Mouse (Mus musculus) ES-CJ7 (cell line): ENCODE measurements around the gene Itih4.

ENCODE experiments used
- DNase-seq: peaks from one replicate; pipeline ENCODE4 v3.0.0; 2011; ENCODE audit warnings: low read depth, low spot score

The Itih4 gene

DNA sequence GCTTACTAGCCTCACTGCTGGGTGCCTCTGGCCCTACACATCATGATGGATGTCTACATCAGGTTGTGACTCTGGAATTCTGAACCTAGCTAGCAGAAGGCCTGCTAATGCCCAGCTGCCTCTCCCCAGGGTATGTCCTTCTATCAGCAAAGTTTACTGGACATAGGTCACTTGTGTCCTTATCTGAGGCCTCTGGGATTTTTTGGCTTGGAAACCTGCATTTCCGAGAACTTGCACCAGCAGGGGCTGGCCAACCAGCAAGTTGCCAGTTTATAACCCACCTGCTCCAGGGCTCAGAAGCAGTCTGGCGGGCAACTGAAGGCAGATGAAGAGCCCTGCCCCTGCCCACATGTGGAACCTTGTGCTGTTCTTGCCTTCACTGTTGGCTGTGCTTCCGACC is at the start of gene Itih4:
Itih4 (plus strand) TSS at position 273 of the 400 bp plus-strand sequence.
- no peak for DNase-seq

DNA sequence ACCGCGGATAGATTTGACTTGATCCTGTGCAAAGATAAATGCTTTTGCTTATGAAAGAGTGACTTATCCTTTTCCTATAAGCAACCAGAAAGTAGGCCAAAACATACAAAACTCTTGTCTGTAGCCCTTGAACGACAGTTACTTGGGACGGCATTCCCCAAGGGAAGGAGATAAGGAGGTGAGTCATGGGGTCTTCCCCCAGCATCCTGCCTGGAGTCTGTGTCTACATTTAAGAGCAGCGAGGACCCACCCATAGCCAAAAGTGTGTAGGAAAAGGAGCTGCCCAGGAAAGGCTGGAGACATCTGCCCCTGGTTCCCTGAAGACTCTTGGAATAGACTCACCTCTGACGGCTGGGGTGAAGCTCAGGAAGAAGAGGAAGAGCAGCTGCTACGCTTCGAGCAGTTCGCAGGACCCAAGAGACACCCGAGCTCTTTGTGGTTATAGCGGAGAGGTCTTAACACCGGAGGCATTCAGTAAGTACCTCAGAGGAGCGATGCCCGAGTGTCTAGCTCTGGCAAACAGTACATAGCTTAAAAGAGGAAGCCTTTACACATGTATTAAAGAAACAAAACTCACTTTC is 48.8 kb upstream of the Itih4 start:
- no peak for DNase-seq

DNA sequence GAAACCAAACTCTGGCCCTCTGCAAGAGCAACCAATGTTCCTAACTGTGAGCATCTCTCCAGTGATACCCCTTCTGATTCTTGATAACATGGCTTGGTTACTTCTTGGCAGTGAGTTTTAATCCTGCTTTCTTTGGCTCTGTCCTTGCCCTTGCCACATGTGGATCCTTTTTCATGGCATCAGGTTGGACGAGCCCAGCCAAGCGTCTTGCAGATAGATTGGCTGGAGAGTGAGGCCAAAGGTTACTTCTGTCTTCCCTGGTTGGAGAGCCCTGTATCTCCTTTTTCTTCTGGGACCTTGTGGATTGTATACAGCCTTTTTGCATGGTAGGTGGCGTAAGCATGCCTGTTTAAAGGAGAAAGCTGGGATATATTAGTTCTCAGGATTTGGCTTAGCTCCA is 42.6 kb upstream of the Itih4 start:
- DNase-seq = no peak

DNA sequence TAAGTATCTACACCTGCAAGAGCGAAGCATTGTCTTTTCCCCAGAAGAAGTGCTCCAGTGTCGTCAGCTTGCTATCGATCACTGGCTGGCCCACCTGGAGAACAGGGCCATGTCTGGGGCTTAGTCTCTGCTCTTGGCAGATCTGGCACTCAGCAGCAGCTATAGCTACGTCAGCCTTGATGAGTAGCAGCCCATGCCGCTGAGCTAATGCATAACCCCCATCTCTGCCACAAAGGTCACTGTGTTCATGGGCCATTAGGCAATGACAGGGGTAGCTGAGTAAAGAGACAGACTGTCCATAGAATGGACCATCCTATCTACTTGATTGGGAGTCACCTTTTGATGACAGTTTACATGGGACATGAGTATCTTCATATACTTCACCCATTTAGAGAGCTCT is 35.8 kb upstream of the Itih4 start:
- DNase-seq = no peak

DNA sequence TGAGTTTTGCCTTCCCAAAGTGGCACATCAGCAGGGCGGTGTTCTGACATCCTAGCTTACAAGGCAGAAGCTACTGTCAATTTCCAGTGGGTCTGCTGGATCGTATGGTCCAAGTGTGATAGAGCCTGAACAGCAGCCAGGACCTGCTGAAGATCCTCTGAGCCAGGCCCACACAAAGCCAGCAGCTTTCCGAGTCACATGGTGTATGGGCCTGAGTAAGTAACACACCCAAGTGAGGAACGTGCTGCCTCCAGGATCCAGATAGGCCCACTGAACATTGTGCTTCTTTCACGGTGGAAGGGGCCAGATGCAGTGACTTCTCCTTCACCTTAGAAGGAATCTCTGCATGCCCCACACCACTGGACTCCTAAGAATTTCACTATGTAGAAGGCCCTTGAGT is 34.0 kb upstream of the Itih4 start:
- DNase-seq = no peak

DNA sequence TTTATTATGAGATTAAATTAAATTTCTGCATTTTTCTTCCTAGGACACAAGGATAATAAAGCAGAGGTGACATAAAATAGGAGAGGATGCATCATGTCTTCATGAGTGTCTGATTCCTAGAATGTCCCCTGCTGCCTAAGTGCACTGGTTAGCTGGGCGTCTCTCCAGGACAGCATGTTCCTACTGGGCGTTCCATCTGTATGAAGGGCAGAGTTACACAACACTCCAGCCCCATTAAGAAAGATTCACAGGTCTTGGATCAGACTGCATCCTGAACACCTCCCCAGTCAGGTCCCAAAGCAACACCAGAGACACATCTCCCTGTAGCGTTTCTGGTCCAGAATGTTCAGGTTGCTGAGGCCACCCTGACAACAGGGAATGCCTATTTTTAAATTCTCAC is 31.0 kb upstream of the Itih4 start:
- DNase-seq = no peak

DNA sequence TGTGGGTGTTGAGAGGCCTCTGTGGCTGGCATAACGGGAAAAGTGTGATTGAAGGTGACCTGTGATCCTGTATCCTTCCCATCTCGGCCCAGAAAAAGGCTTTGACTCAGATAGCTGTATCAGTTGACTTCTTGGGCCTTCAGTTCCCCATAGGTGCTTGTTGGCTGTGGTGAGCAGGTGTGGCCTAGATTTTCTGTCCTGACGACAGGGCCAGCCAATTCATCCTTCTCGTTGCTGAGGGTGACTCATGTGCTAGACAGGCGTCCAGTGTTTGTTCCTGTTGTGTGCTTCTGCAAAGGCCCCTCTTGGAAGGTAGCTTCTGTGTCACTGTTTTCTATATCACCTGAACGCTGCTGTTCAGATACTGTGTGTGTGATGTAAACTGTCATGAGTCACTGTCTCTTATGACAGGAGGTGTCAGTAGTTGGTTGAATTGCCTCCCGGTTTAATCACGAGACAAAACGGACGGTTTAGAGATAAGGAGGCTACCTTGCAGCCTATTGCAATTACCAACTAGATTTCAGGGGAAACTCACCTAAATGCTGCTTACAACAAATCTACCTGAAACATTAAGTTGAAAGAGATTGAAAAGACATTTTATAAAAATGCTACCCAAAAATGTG is 29.3 kb upstream of the Itih4 start:
- no peak for DNase-seq

DNA sequence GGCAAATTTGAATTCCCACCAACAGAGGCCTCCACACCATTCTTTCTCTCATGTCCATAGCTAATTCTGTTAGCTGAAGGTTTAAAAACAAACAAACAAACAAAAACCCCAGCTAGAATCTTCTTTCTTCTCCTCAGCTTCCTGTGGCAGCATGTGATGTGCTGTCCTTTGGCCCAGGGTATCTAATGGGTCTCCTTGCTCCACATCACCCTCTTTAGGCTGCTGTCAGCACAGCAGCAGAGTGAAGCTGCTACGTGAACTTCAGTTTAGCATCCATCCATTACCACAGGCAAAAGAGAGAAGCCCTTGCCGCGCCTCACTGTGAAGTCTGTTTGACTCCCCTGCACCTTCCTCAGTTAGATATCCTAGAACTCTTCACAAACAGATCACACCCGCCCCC is 28.3 kb upstream of the Itih4 start:
- peak; percentile 59 for DNase-seq

DNA sequence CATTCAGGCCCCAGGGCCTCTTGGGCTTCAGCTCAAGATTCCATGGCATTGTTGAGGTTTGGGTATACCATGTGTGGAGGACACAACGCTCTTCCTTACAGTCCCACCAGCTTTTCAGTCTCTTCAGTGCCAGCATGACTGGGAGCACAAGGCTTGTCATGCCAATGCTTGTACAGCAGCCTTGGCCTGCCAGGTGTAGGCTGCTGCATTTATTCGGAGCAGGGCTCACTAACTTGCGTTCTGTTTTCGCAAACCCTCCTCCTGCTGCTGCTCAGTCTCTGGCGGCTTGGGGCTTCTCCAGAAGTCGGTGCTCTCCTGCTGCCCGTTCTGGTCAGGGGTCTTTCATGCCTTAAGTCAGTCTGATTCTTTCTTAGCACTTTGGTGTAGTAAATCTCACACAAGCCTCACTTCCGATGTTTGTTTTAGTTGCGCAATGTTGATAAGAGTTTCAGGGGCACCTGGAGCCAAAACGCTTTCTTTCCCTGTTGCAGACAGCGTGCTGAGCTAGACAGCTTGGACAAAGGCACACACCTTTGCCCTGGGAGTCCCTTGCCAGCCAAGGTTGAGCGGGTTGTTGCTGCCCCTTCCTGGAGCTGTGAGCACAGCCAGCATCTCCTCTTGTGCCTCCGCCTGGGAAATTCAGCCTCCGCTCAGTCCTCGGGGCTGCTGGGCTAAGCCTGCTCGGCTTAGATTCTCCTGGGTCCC is 24.7 kb upstream of the Itih4 start:
- DNase-seq = no peak

DNA sequence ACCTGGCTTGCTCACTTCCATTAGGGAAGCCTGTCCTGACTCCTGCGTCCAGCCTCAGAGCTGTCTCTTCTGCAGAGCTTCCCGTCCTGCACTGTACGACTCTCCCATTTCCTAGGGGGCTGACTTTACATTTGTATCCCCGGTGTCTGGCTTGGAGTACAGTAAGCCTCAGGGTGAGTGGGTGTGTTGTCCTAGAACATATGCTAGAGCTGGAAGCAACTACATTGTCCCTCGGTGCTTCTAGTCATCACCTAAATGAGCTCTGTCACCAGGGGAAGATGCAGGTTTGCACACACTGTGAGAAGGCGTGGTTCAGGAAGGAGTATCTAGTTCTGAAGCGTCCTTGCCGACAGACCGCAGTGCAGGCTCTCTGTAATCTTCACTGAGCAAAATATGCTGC is 23.9 kb upstream of the Itih4 start:
- no peak for DNase-seq

DNA sequence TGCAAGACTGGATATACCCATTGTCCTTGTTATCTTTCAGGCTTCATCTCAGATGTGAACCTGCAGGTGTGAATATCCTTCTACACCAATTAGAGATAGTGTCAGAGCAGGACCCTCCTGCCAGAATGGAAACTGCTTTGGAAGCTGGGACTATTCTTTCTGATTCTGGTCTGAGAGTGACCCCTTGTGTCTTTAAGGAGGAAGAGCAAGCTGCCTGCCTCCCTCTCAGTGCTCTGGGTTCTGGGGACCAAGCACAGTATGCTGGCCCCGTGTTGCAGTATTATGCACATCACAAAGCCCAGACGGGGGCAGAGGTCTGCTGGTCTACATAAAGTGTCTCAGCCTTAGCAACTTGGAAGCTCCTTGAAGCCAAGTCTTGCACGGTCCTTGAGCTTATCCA is 21.0 kb upstream of the Itih4 start:
- DNase-seq = peak; percentile 26

DNA sequence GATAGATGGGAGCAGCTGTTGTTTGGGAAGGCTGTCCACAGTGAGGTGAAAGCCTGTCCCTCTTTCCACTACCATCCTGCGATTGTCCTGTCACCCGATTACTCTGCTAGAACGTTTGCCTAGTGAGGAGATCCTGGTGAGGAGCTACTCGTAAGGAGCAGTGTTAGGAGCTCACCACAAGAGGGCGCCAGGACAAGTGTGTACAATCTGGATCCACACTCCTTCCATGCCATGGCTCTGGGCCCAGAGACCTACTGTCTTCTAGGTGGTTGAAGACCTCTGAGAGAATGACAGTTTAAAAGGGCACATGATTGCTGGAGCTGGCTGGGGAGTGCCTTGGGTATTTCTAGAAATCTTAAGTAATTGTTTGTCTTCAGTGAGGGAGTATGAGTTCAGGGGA is 19.2 kb upstream of the Itih4 start:
- peak; percentile 73 for DNase-seq

DNA sequence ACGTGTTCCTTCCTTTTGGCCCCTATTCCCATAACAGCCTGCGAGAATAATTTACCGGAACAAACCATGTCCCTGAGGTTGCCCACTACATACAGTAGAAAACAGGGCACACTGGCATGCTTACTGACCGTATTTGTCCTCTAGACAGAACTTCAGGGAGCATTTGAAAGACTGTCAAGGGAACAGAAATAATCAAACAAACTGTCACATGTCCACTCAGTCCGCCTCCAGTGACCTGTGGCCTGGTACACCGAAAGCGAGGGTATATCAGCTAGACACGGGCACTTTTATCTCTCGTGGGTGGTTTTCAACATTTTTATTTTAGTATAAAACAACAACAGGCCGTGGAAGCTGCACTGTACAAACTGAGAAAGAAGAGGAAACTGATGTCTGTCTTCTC is 17.4 kb upstream of the Itih4 start:
- no peak for DNase-seq

DNA sequence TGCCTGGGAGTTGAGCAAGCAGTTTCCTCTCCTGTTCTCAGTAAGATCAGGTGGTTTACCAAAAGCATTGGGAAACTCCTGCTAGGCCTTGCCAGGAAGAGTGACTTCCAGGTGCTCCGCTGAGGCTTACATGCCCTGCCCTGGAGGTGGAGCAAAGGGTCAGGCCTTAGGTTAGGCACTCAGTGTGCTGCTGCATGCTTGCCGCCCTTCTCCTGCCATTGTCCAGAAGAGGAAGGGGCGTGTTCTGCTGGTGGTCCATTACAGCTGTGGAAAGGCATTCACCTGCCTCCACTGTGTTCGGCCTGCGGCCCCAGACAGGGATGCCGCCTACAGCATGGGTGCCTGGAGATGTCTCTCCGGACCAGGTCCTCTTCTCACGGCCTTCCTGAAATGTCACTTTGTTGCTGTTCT is 16.9 kb upstream of the Itih4 start:
- peak; percentile 31 for DNase-seq

DNA sequence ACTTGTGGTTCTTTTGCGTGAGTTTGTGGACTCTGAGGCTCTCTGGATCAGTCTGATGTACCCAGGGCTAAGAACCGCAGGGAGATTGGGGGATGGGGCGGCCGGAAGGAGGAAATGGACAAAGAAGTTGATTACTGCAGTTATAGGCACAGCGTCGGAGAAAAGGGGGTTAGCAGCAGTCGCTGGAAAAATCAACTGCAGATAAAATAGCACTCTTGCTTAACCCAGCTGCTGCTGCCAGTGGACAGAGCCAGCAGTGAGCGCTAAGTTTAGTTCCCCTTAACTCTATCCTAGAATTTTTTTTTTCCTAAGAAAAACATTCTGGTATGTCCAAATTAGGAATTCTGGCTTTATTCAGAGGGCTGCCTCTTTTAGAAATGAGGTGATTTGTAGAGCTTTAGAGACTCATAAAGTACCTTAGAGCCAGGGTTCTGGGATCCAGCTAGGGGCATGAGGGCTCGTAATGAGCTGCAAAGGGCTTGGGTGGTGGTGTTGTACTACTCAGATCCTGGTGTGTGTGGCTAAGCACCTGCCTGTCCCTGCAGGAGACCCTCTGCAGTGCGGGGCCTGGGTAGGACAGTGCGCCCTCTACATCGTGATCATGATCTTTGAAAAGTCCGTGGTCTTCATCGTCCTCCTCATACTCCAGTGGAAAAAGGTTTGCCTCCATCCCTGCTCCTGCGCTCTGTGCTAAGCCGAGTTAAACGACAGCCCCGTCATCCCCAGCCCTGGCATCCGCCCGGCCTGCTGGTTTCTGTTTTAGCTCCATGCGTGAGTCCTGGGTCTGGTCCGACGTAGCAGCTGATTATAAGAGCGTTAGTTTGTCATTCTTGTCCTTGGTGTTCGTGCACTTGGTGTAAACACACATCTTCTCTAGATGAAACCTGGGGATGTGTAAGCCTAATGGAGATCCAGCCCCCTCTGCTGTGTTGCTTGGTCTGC is 15.8 kb upstream of the Itih4 start:
- DNase-seq = no peak

DNA sequence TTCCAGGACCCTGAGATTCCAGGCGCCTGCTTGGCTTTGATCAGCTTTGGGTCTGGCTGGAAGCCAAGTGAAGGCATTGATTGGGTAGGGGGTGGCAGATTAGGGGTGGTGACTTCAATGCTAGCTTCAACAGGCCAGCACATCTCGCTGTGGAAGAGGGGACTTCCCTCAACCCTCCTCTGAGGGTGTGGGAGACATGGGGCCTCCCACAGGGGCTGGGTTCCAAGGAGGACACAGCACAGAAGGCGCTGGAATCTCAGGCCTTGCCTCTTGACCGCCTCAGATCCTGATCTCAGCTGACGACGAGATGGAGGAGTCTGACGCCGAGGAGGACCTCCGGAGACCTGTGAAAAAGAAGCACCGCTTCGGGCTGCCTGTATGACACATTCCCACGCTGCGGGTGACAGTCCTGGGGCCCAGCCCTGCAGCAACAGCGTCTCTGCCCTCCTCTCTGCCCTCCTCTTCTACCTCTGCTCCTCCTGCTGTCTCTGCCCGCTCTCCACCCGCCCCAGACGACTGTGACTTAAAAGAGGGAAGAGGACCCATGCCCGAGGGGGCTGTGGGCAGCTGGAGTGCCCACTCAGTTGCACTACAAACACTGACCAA is 12.1 kb upstream of the Itih4 start:
- no peak for DNase-seq

DNA sequence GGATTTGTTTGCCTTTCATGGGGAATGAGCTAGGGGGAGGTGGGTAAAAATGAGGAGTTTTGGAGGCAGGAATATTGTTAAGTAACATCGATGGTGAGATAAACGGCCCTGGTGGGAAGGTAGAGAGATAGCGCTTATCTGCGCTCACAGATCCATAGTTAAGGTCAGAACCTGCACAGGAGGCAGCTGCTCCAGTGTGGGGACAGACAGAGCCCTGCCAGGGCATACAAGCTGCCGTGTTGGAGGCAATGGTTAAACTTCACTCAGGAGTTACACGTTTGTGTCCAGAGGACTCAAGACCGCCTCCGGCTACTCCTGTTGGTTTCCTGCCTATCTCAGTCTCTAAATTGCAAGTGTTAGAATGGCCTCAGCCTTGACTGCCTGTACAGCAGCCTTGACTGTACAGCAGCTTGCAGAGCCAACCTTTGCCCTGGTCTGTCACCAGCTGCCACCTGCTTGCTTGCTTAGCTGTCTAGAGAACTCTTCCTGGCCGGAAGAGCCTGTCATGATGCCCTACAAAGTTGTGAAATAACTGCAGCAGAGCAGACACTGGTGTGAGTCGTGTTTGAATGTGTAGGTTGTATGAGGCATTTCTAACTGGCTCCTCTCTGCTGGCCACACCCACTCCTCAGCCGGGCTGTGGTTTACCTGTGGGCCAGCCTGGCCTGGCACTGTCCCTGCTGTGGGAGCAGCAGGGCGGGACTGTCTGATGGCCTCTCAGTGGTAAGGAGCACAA is 11.0 kb upstream of the Itih4 start:
- DNase-seq = no peak

DNA sequence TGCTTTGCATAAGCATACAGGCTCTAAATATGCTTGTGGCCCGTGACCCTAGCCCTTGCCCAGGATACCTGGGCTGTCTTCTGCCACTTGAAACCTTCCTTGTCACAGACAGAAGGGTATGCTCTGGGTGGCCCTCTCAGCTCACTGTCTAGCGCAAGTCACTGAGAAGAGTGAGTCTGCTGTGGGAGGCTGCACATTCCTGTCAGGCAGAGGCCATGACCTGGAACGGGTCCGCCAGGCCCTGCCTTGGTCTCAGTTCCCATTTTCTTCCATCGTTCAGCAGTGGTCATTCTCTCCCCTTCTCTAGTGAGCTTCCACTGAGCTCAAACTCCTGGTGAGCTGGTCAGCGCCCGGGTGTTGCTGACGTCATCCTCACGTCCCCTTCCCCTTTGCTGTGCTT is 10.3 kb upstream of the Itih4 start:
- no peak for DNase-seq

DNA sequence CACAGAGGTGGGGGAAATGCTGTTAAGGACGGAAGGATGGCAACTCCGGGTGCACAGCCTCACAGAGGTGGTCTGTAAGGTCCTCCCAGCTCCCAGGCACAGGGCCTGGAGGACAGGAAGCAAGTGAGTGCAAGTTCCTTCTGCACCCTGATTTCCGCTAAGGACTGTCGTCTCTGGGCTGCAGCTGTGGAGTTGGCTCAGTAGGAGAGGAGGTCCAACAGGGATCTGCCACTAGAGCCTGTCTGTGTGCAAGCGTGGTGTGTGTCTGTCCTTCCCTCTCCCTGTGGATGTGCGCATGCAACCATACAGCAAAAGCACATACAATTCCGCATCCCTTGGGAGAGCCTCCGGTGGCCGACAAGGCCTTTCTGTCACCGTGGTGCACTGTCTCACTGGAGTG is 9.8 kb upstream of the Itih4 start:
- no peak for DNase-seq

DNA sequence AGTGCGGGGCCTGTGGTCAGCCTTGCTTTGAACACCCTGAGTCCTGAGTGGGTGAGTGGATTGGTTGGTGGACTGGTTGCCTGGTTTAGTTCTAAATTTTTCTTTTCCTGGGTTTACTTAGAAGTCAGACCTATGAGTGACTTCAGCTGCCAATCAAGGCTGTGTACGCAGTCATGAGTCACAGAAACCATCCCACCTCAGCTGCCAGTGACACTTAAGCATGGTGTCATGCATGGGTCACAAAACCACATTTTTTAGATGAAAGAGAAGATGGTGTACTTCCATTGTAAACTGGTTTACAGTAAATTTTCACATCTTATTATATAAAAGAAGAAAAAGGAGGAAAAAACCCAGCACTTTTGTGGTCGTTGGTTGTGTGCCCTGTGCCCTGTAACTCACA is 8.4 kb upstream of the Itih4 start:
- DNase-seq = no peak

DNA sequence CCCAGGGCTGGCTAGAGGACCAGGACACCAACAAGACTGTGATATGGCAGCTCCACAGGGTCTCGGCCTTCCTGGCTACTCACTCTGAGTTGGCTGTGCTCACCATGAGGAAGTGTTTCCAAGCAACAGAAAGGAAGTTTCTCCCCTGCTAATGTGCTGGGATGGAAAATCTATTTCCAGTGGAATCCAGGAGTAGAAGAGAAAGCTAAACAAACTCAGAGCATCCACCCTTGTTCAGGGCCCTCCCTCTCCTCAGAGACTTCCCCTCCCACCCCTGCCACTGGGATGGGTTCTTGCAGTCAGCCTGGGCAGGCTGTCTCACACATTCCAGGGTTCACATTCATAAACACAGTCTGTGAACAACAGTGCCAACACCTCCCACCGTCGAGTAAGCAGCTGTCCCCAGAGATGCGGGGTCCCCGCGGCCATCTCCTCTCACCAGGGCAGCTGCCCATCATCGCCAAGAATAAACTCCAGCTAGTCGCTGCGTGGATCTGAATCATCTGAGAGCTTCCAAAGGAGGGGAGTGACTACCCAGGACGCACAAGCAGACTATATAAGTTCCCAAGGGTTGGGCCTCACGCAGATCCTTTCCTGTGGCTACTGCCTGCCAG is 7.2 kb upstream of the Itih4 start, which contains the start of gene Mustn1:
Mustn1 (plus strand) TSS at position 243 of the 614 bp plus-strand sequence.
- DNase-seq = no peak
